ENCODE assay signal across 8 mouse cellular contexts in the genomic region with DNA sequence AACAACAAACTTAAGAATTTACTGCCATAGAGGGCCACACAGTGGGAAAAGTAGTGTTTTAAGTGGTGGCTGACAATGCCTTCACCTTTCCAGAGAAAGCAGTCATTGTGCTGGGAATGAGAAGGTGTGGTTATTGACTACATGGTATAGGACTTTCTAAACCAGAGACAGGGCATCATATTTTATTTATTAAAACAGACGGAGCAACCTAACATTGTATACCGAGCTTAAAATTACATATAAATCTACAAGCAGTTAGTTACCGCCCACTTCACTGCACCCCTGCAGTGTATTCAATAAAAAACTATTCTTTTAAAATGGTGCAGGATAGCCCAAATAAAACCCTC. TPM values are rescaled to one million over a fixed set of nuclear protein-coding genes. Genes with fewer than 3 reads are reported as not detected.
DNase-seq lines count a peak whose midpoint lies in the region; ATAC-seq and TF ChIP-seq lines count a peak whose summit lies in the region.
"Had no signal": no experiment of that assay in that cellular context is flagged by ENCODE, and none has a peak within 500 bp of the region (broad histone marks: within the 10 kb centered on the region; RNA-seq: fewer than 3 reads in every experiment).

No protein-coding gene starts in this region.

- H3K36me3 ChIP-seq in lung, embryonic 14.5 days (ENCODE audit: insufficient read depth): no peaks in the 10 kb centered on the region
- no peaks in the 10 kb centered on the region for H3K36me3 ChIP-seq in forebrain, embryonic 15.5 days
- no peaks in the 10 kb centered on the region for H3K36me3 ChIP-seq in limb, embryonic 14.5 days (ENCODE audit: control insufficient read depth, insufficient read depth, low read length)
- no peaks in the 10 kb centered on the region for H3K36me3 ChIP-seq in stomach, embryonic 14.5 days (ENCODE audit: control insufficient read depth, insufficient read depth, low read length)

- H3K9me3 ChIP-seq in lung, embryonic 14.5 days (ENCODE audit: low read depth, low read length): no peaks in the 10 kb centered on the region
- no peaks in the 10 kb centered on the region for H3K9me3 ChIP-seq in forebrain, embryonic 15.5 days
- no peaks in the 10 kb centered on the region for H3K9me3 ChIP-seq in limb, embryonic 14.5 days (ENCODE audit: control insufficient read depth, low read length)
- no peaks in the 10 kb centered on the region for H3K9me3 ChIP-seq in stomach, embryonic 14.5 days (ENCODE audit: control insufficient read depth, low read depth, low read length)

- no peak overlapping the region for H3K27ac ChIP-seq in lung, embryonic 14.5 days (ENCODE audit: low read depth)
- peak overlapping the region; percentile 72 for H3K27ac ChIP-seq in forebrain, embryonic 15.5 days (replicated peaks)
- no peak overlapping the region for H3K27ac ChIP-seq in limb, embryonic 14.5 days (replicated peaks; ENCODE audit: low read depth, low read length)
- no peak overlapping the region for H3K27ac ChIP-seq in stomach, embryonic 14.5 days (ENCODE audit: low read length)

- no peak for TF ChIP-seq POLR2A in lung, adult 2 months (IDR thresholded peaks at IDR 0.05; ENCODE audit: borderline replicate concordance, extremely low read depth, low read depth, low read length)
- no peak for TF ChIP-seq POLR2A in limb, embryonic 14.5 days (IDR thresholded peaks at IDR 0.05; ENCODE audit: borderline replicate concordance, extremely low read depth, insufficient read depth, insufficient read length)

- H3K4me3 ChIP-seq in lung, embryonic 14.5 days (ENCODE audit: low read depth, low read length): peak overlapping the region; percentile 50
- no peak overlapping the region for H3K4me3 ChIP-seq in lung, adult 2 months (replicated peaks; ENCODE audit: extremely low read depth, low read depth, low read length)
- H3K4me3 ChIP-seq in forebrain, embryonic 15.5 days: peak overlapping the region; percentile 57
- H3K4me3 ChIP-seq in limb, embryonic 14.5 days (replicated peaks; ENCODE audit: low read length): peak overlapping the region; percentile 44; the same call in 1 of the 2 replicates
- peak overlapping the region; percentile 43 for H3K4me3 ChIP-seq in stomach, embryonic 14.5 days (ENCODE audit: low read depth, low read length)

- no peaks in the 10 kb centered on the region for H3K4me1 ChIP-seq in lung, embryonic 14.5 days (ENCODE audit: insufficient read depth)
- no peaks in the 10 kb centered on the region for H3K4me1 ChIP-seq in lung, adult 2 months (ENCODE audit: control insufficient read depth, insufficient read depth, low read length)
- H3K4me1 ChIP-seq in forebrain, embryonic 15.5 days: no peaks in the 10 kb centered on the region
- no peaks in the 10 kb centered on the region for H3K4me1 ChIP-seq in limb, embryonic 14.5 days (ENCODE audit: control insufficient read depth, insufficient read depth, low read length)
- H3K4me1 ChIP-seq in stomach, embryonic 14.5 days (ENCODE audit: control insufficient read depth, insufficient read depth, low read length): no peaks in the 10 kb centered on the region

- peak overlapping the region; percentile 46 for H3K4me2 ChIP-seq in lung, embryonic 14.5 days
- H3K4me2 ChIP-seq in forebrain, embryonic 15.5 days (replicated peaks): peak overlapping the region; percentile 49
- peak overlapping the region; percentile 40; the same call in 1 of the 2 replicates for H3K4me2 ChIP-seq in limb, embryonic 14.5 days (replicated peaks; ENCODE audit: low read depth, low read length, severe bottlenecking)
- H3K4me2 ChIP-seq in stomach, embryonic 14.5 days (replicated peaks; ENCODE audit: low read depth, low read length): peak overlapping the region; percentile 25; the same call in 1 of the 2 replicates

- no peak for DNase-seq in lung, embryonic 14.5 days
- no peak for DNase-seq in lung, adult 2 months
- no peak for DNase-seq in limb, embryonic 14.5 days (ENCODE audit: low spot score)
- no peak for DNase-seq in right cerebral cortex, postnatal 25 days

- no peak for TF ChIP-seq CTCF in lung, embryonic 14.5 days (IDR thresholded peaks at IDR 0.05; ENCODE audit: low read depth)
- TF ChIP-seq CTCF in lung, adult 2 months (IDR thresholded peaks at IDR 0.05; ENCODE audit: insufficient read depth, low read length): no peak

- H3K9ac ChIP-seq in lung, embryonic 14.5 days: no peak overlapping the region
- peak overlapping the region; percentile 24; the same call in 1 of the 2 replicates for H3K9ac ChIP-seq in forebrain, embryonic 15.5 days (replicated peaks)
- H3K9ac ChIP-seq in limb, embryonic 14.5 days (ENCODE audit: low read depth, low read length, severe bottlenecking): no peak overlapping the region
- no peak overlapping the region for H3K9ac ChIP-seq in stomach, embryonic 14.5 days (replicated peaks; ENCODE audit: low read depth, low read length)

- peak; percentile 19; the same call in 1 of the 2 replicates for ATAC-seq in lung, embryonic 14.5 days (ENCODE audit: insufficient read depth)
- peak; percentile 44 for ATAC-seq in forebrain, embryonic 15.5 days (replicated peaks)
- no peak for ATAC-seq in limb, embryonic 14.5 days (ENCODE audit: low FRiP score, low read depth)
- no peak for ATAC-seq in stomach, embryonic 14.5 days (ENCODE audit: insufficient number of reproducible peaks, insufficient read depth, low FRiP score, low read depth)
- ATAC-seq in CD4-positive, CD25-positive, alpha-beta regulatory T cell, adult 4 months: no peak

- no peaks in the 10 kb centered on the region for H3K27me3 ChIP-seq in lung, embryonic 14.5 days (ENCODE audit: insufficient read depth, low read length)
- H3K27me3 ChIP-seq in forebrain, embryonic 15.5 days: no peaks in the 10 kb centered on the region
- no peaks in the 10 kb centered on the region for H3K27me3 ChIP-seq in limb, embryonic 14.5 days (ENCODE audit: control insufficient read depth, insufficient read depth, low read length)
- no peaks in the 10 kb centered on the region for H3K27me3 ChIP-seq in stomach, embryonic 14.5 days (ENCODE audit: control insufficient read depth, insufficient read depth, low read length)

- 71% methylated on average over 3 of the region's 3 CpGs for WGBS in lung, embryonic 14.5 days
- 74% methylated on average over 3 of the region's 3 CpGs for WGBS in lung, adult 2 months
- 75% methylated on average over 3 of the region's 3 CpGs for WGBS in forebrain, embryonic 15.5 days
- 62% methylated on average over 3 of the region's 3 CpGs for WGBS in limb, embryonic 14.5 days
- WGBS in stomach, embryonic 14.5 days: 73% methylated on average over 3 of the region's 3 CpGs

RNA-seq across cellular contexts. Expression of gene Zfp182, which starts 0.4 kb away (rescaled TPM):
- polyA plus RNA-seq in lung, embryonic 14.5 days (2014; fragmentation: Nextera tagmentation; extraction: Ambion mirVana): 5.5 and 5.9 TPM in 2 replicates
- 0.86 and 1.3 TPM in 2 replicates for polyA plus RNA-seq in lung, adult 2 months (2012; rRNA removed)
- 9.1 and 9.7 TPM in 2 replicates for polyA plus RNA-seq in forebrain, embryonic 15.5 days (2015; fragmentation: Nextera tagmentation; extraction: Ambion mirVana)
- polyA plus RNA-seq in limb, embryonic 14.5 days (2012; rRNA removed): 4.8 and 7.1 TPM in 2 replicates
- 5.5 and 6.6 TPM in 2 replicates for polyA plus RNA-seq in limb, embryonic 14.5 days (2014; fragmentation: Nextera tagmentation; extraction: Ambion mirVana)
- polyA plus RNA-seq in stomach, embryonic 14.5 days (2014; fragmentation: Nextera tagmentation; extraction: Ambion mirVana): 8.5 and 8.7 TPM in 2 replicates
- 10 to 100 TPM; 16.7 to 22.9 TPM for polyA plus RNA-seq in CD4-positive, CD25-positive, alpha-beta regulatory T cell, adult 4 months (2017; shearing (Covaris generic))

RNA-seq across cellular contexts. Expression of gene Spaca5, which starts 5.7 kb away (rescaled TPM):
- not detected in 2 replicates for polyA plus RNA-seq in lung, embryonic 14.5 days (2014; fragmentation: Nextera tagmentation; extraction: Ambion mirVana)
- not detected in 2 replicates for polyA plus RNA-seq in lung, adult 2 months (2012; rRNA removed)
- polyA plus RNA-seq in forebrain, embryonic 15.5 days (2015; fragmentation: Nextera tagmentation; extraction: Ambion mirVana): not detected in 2 replicates
- not detected in 2 replicates for polyA plus RNA-seq in limb, embryonic 14.5 days (2012; rRNA removed)
- not detected in 2 replicates for polyA plus RNA-seq in limb, embryonic 14.5 days (2014; fragmentation: Nextera tagmentation; extraction: Ambion mirVana)
- not detected in 2 replicates for polyA plus RNA-seq in stomach, embryonic 14.5 days (2014; fragmentation: Nextera tagmentation; extraction: Ambion mirVana)
- not detected for polyA plus RNA-seq in CD4-positive, CD25-positive, alpha-beta regulatory T cell, adult 4 months (2017; shearing (Covaris generic))
- polyA plus RNA-seq: frontal cortex, adult 2 months had no signal

RNA-seq across cellular contexts. Expression of gene Zfp300, which starts 26.8 kb away (rescaled TPM):
- polyA plus RNA-seq in lung, embryonic 14.5 days (2014; fragmentation: Nextera tagmentation; extraction: Ambion mirVana): 1.3 TPM in 2 replicates
- polyA plus RNA-seq in lung, adult 2 months (2012; rRNA removed): 0.14 and 0.24 TPM in 2 replicates
- polyA plus RNA-seq in forebrain, embryonic 15.5 days (2015; fragmentation: Nextera tagmentation; extraction: Ambion mirVana): 2.3 and 3.5 TPM in 2 replicates
- polyA plus RNA-seq in limb, embryonic 14.5 days (2012; rRNA removed): 0.72 and 0.79 TPM in 2 replicates
- 1.6 and 2.0 TPM in 2 replicates for polyA plus RNA-seq in limb, embryonic 14.5 days (2014; fragmentation: Nextera tagmentation; extraction: Ambion mirVana)
- 2.1 and 3.0 TPM in 2 replicates for polyA plus RNA-seq in stomach, embryonic 14.5 days (2014; fragmentation: Nextera tagmentation; extraction: Ambion mirVana)
- 1 to 10 TPM; 2.1 to 2.6 TPM for polyA plus RNA-seq in CD4-positive, CD25-positive, alpha-beta regulatory T cell, adult 4 months (2017; shearing (Covaris generic))

RNA-seq across cellular contexts. Expression of gene Ssxa1, which starts 53.1 kb away (rescaled TPM):
- not detected in 2 replicates for polyA plus RNA-seq in lung, embryonic 14.5 days (2014; fragmentation: Nextera tagmentation; extraction: Ambion mirVana)
- polyA plus RNA-seq in lung, adult 2 months (2012; rRNA removed): not detected in 2 replicates
- polyA plus RNA-seq in forebrain, embryonic 15.5 days (2015; fragmentation: Nextera tagmentation; extraction: Ambion mirVana): not detected in 2 replicates
- polyA plus RNA-seq in limb, embryonic 14.5 days (2012; rRNA removed): not detected in 2 replicates
- polyA plus RNA-seq in limb, embryonic 14.5 days (2014; fragmentation: Nextera tagmentation; extraction: Ambion mirVana): not detected in 2 replicates
- not detected in 2 replicates for polyA plus RNA-seq in stomach, embryonic 14.5 days (2014; fragmentation: Nextera tagmentation; extraction: Ambion mirVana)
- polyA plus RNA-seq in CD4-positive, CD25-positive, alpha-beta regulatory T cell, adult 4 months (2017; shearing (Covaris generic)): not detected
- polyA plus RNA-seq: frontal cortex, adult 2 months had no signal

Comparison
In these comparisons a context has a peak if more than half of its experiments do, and no peak if none do; other contexts are left out.
1. ATAC-seq: peak in lung, embryonic 14.5 days (single experiment) and forebrain, embryonic 15.5 days (single experiment); none in limb, embryonic 14.5 days (single experiment), stomach, embryonic 14.5 days (single experiment) and CD4-positive, CD25-positive, alpha-beta regulatory T cell, adult 4 months (single experiment).
2. Peak in every context shown above with its lines, with median percentiles within 50 percentile points of each other: H3K4me2 ChIP-seq.